8 mouse cellular contexts compared by ENCODE assay signal in genomic region chr13:81136652-81137422, GRCm38 (mm10).
DNase-seq lines count a peak whose midpoint lies in the region; ATAC-seq and TF ChIP-seq lines count a peak whose summit lies in the region.

No protein-coding gene starts in this region.

- no peak overlapping the region for H3K9ac ChIP-seq in neural tube, embryonic 14.5 days (replicated peaks; ENCODE audit: low read depth, low read length)
- H3K9ac ChIP-seq in neural tube, embryonic 15.5 days (replicated peaks) = no peak overlapping the region
- no peak overlapping the region for H3K9ac ChIP-seq in midbrain, postnatal 0 days (replicated peaks; ENCODE audit: low read length, poor library complexity, severe bottlenecking)

- no peaks in the 10 kb centered on the region for H3K36me3 ChIP-seq in neural tube, embryonic 14.5 days (ENCODE audit: control insufficient read depth, insufficient read depth, low read length)
- no peaks in the 10 kb centered on the region for H3K36me3 ChIP-seq in neural tube, embryonic 15.5 days
- H3K36me3 ChIP-seq in midbrain, postnatal 0 days (ENCODE audit: insufficient read depth, low read length) = no peaks in the 10 kb centered on the region

- H3K4me1 ChIP-seq in neural tube, embryonic 14.5 days (ENCODE audit: control insufficient read depth, insufficient read depth, low read length) = no peaks in the 10 kb centered on the region
- H3K4me1 ChIP-seq in neural tube, embryonic 15.5 days = peaks cover 6% of the 10 kb centered on the region; the same call in 1 of the 2 replicates
- H3K4me1 ChIP-seq in midbrain, postnatal 0 days (ENCODE audit: insufficient read depth, low read length) = no peaks in the 10 kb centered on the region

- no peak overlapping the region for H3K4me3 ChIP-seq in neural tube, embryonic 14.5 days (ENCODE audit: low read depth, low read length)
- no peak overlapping the region for H3K4me3 ChIP-seq in neural tube, embryonic 15.5 days (replicated peaks)
- H3K4me3 ChIP-seq in midbrain, postnatal 0 days (ENCODE audit: low read depth, low read length) = no peak overlapping the region

- no peak overlapping the region for H3K27ac ChIP-seq in neural tube, embryonic 14.5 days (ENCODE audit: low read depth, low read length)
- H3K27ac ChIP-seq in neural tube, embryonic 15.5 days (replicated peaks) = no peak overlapping the region
- H3K27ac ChIP-seq in midbrain, postnatal 0 days (ENCODE audit: low read depth, low read length) = no peak overlapping the region

- no peak for TF ChIP-seq CTCF in midbrain, postnatal 0 days (IDR thresholded peaks at IDR 0.05)

- no peaks in the 10 kb centered on the region for H3K27me3 ChIP-seq in neural tube, embryonic 14.5 days (ENCODE audit: control insufficient read depth, insufficient read depth, low read length)
- no peaks in the 10 kb centered on the region for H3K27me3 ChIP-seq in neural tube, embryonic 15.5 days (replicated peaks)
- H3K27me3 ChIP-seq in midbrain, postnatal 0 days (ENCODE audit: insufficient read depth, low read length) = no peaks in the 10 kb centered on the region

- H3K9me3 ChIP-seq in neural tube, embryonic 14.5 days (ENCODE audit: control insufficient read depth, low read length) = no peaks in the 10 kb centered on the region
- H3K9me3 ChIP-seq in neural tube, embryonic 15.5 days (replicated peaks) = no peaks in the 10 kb centered on the region
- H3K9me3 ChIP-seq in midbrain, postnatal 0 days (ENCODE audit: low read length) = no peaks in the 10 kb centered on the region

- WGBS in neural tube, embryonic 14.5 days = 71% methylated on average over 11 of the region's 11 CpGs
- 69% methylated on average over 11 of the region's 11 CpGs for WGBS in neural tube, embryonic 15.5 days
- 73% methylated on average over 11 of the region's 11 CpGs for WGBS in midbrain, postnatal 0 days

- DNase-seq in heart, postnatal 10 days = peak; percentile 63 to 66
- DNase-seq in layer of hippocampus, adult 9-10 months (ENCODE audit: low spot score) = peak; percentile 51
- DNase-seq in midbrain, postnatal 0 days (ENCODE audit: low spot score) = peak; percentile 26
- DNase-seq in yolk sac, embryonic 10.5 days (ENCODE audit: low spot score) = no peak
- DNase-seq in urinary bladder, postnatal 25 days (ENCODE audit: low spot score) = no peak

- ATAC-seq in neural tube, embryonic 14.5 days (ENCODE audit: low read depth) = peak; percentile 33; the same call in 1 of the 2 replicates
- ATAC-seq in neural tube, embryonic 15.5 days (ENCODE audit: low FRiP score) = no peak; the same call in 1 of the 2 replicates
- peak; percentile 94 for ATAC-seq in common myeloid progenitor, adult 5-6 weeks (replicated peaks; ENCODE audit: low read depth, poor library complexity, severe bottlenecking)
- ATAC-seq in midbrain, postnatal 0 days (ENCODE audit: low FRiP score) = 0 out of 2 replicates have a peak, but pooled peaks have one; percentile 22

- intact Hi-C loops in heart, postnatal 10 days (cut with DNase I) = loop anchor here (10.0 kb wide), 1 partner anchor 648 kb away; the partner anchor contains the start of gene Cetn3

- H3K4me2 ChIP-seq in neural tube, embryonic 14.5 days (ENCODE audit: low read depth, low read length) = no peak overlapping the region
- H3K4me2 ChIP-seq in neural tube, embryonic 15.5 days = no peak overlapping the region
- no peak overlapping the region for H3K4me2 ChIP-seq in midbrain, postnatal 0 days (ENCODE audit: low read depth, low read length, poor library complexity, severe bottlenecking)

Comparison
In these comparisons a context has a peak if more than half of its experiments do, and no peak if none do; other contexts are left out.
1. DNase-seq: peak in heart, postnatal 10 days (2 of 2), layer of hippocampus, adult 9-10 months (single experiment) and midbrain, postnatal 0 days (single experiment); none in yolk sac, embryonic 10.5 days (single experiment) and urinary bladder, postnatal 25 days (single experiment).